Mouse (Mus musculus) CH12.LX (cell line): ENCODE results near the gene Gm9758. TPM values are rescaled to one million over a fixed set of nuclear protein-coding genes. Genes with fewer than 3 reads are reported as not detected.
"Not testable (repeated sequence)": the region's sequence is repeated elsewhere in the genome, so short reads cannot be mapped to it uniquely, and the experiment has no call there.

ENCODE experiments used
- DNase-seq: peaks from one replicate; pipeline ENCODE4 v3.0.0-alpha.2; 2013; ENCODE audit errors: extremely low read depth
- H3K27ac ChIP-seq: 2 replicates; pipeline ENCODE4 v1.5.1; 2012; ENCODE audit warnings: low read depth, mild to moderate bottlenecking, control low read depth, moderate library complexity; ENCODE audit not compliant: insufficient read depth
- H3K27me3 ChIP-seq: replicated peaks from 2 replicates; pipeline ENCODE3; 2012; ENCODE audit warnings: inconsistent platforms
- H3K36me3 ChIP-seq, 2 experiments: replicated peaks in 1 of 2; 2 replicates each; pipeline versions ENCODE3 to v1.6.1; 2012; ENCODE audit warnings: inconsistent platforms in 1 of 2, low read length in 1 of 2, mild to moderate bottlenecking in 1 of 2, mixed read lengths in 1 of 2, moderate library complexity in 1 of 2; ENCODE audit not compliant: control insufficient read depth in 1 of 2, insufficient read depth in 1 of 2
- H3K4me1 ChIP-seq, 2 experiments: 2 replicates each; pipeline ENCODE4 v1.6.1; 2012; ENCODE audit warnings: inconsistent platforms in 1 of 2, moderate library complexity in 1 of 2; ENCODE audit not compliant: insufficient read depth in 2 of 2, control insufficient read depth in 1 of 2
- H3K4me2 ChIP-seq: 2 replicates; pipeline ENCODE4 v1.6.1; 2012; ENCODE audit warnings: low read depth, mild to moderate bottlenecking, control low read depth; ENCODE audit not compliant: poor library complexity, insufficient read depth, severe bottlenecking
- H3K4me3 ChIP-seq, 3 experiments: fragments of 150-350 bp in 1 of 3; sonication (generic) in 1 of 3; replicated peaks in 1 of 3; 2 replicates each; pipeline versions ENCODE3 to v1.5.1; 2011 to 2012; ENCODE audit warnings: low read depth in 2 of 3, low read length in 2 of 3, mild to moderate bottlenecking in 2 of 3, moderate library complexity in 2 of 3, control low read depth in 1 of 3, improper control_type of control experiment in 1 of 3, inconsistent platforms in 1 of 3, mixed read lengths in 1 of 3; ENCODE audit not compliant: poor library complexity in 1 of 3
- H3K79me2 ChIP-seq: replicated peaks from 2 replicates; pipeline ENCODE4 v1.6.1; 2012; ENCODE audit warnings: mild to moderate bottlenecking, moderate library complexity; ENCODE audit not compliant: control insufficient read depth, poor library complexity, insufficient read depth, severe bottlenecking; ENCODE audit errors: extremely low read depth
- H3K9ac ChIP-seq: 2 replicates; pipeline ENCODE4 v1.6.1; 2012; ENCODE audit warnings: low read depth, mild to moderate bottlenecking, control low read depth, moderate library complexity; ENCODE audit not compliant: insufficient read depth
- H3K9me3 ChIP-seq: replicated peaks from 2 replicates; pipeline ENCODE3; 2012; ENCODE audit warnings: low read length, inconsistent platforms, mixed read lengths
- dilution Hi-C: fragments of 300-500 bp; cut with MboI; formaldehyde crosslinking; loops from 2 replicates; pipeline ENCODE4 v1.14.3; 2020; ENCODE audit warnings: low sequenced_read_pairs; ENCODE audit not compliant: extremely low pct_unique_long_range_greater_than_20kb, extremely low pct_ligation_motif_present
- in situ Hi-C: fragments of 300-500 bp; cut with MboI; formaldehyde crosslinking; loops from 3 replicates; pipeline ENCODE4 v1.14.3; 2019; ENCODE audit warnings: low sequenced_read_pairs, low pct_ligation_motif_present, low pct_unique_long_range_greater_than_20kb, mixed read lengths
- polyA plus RNA-seq: library from polyadenylated mRNA; unstranded; fragments of >175 nt; gene quantifications from 2 replicates; pipeline ENCODE4 v1.2.1, GENCODE M21; 2012; ENCODE audit warnings: low read depth; ENCODE audit not compliant: insufficient read length
- total RNA-seq, 2 experiments: library from RNA; depleted of rRNA; stranded (reverse); fragments of 300-350 nt in 1 of 2; fragments of >200 nt in 1 of 2; gene quantifications; 2 replicates each; pipeline ENCODE4 v1.2.3; 2012 to 2014

Gm9758 gene
- total and polyA plus RNA-seq, 3 experiments, result not detected

DNA sequence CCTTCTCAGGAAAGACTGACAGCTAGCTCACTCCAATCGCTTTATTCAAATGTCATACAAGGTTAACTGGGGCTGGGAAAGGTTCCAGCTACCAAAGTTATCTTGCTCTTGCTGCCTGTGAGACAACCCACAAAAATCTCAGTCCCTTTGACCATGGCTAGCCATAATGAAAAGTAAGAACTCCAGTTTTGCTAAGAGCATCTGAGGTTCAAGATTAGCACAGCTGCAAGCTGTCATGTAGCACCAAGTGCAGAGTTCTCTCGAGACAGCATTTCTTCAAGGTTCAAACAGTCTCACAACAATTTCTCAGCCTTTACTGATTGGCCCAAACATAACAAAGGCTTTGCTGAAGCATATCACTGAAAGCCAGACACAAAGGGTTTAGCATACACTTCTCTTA is 29.4 kb downstream of the Gm9758 start:
- H3K9ac ChIP-seq, DNase-seq, in situ Hi-C loops, H3K79me2 ChIP-seq, H3K4me1 ChIP-seq, H3K27me3 ChIP-seq, H3K4me2 ChIP-seq, H3K36me3 ChIP-seq, H3K4me3 ChIP-seq, H3K27ac ChIP-seq, dilution Hi-C loops: not testable (repeated sequence)
- peaks cover 14% of the 10 kb centered on the region for H3K9me3 ChIP-seq

Other genes starting within 250 kb of the Gm9758 start
- gene Speer4e, start 23.5 kb upstream of the Gm9758 start, total RNA-seq (2012; rRNA removed), result not detected in 2 replicates
- gene Speer4e, start 23.5 kb upstream of the Gm9758 start, total RNA-seq (2014; rRNA removed), result not detected in 2 replicates
- not detected in 2 replicates for gene Speer4e, start 23.5 kb upstream of the Gm9758 start, polyA plus RNA-seq
- gene Gm10354, start 64.0 kb upstream of the Gm9758 start, total RNA-seq (2012; rRNA removed), result not detected in 2 replicates
- gene Gm10354, start 64.0 kb upstream of the Gm9758 start, total RNA-seq (2014; rRNA removed), result not detected in 2 replicates
- not detected in 2 replicates for gene Gm10354, start 64.0 kb upstream of the Gm9758 start, polyA plus RNA-seq
- not detected in 2 replicates for gene Gm17019, start 118.1 kb upstream of the Gm9758 start, total RNA-seq (2012; rRNA removed)
- not detected in 2 replicates for gene Gm17019, start 118.1 kb upstream of the Gm9758 start, total RNA-seq (2014; rRNA removed)
- not detected in 2 replicates for gene Gm17019, start 118.1 kb upstream of the Gm9758 start, polyA plus RNA-seq